Mouse (Mus musculus): ENCODE measurements at regions not wholly inside any gene's neighbourhood (a gene's known extent, or its start where the extent isn't known, plus 50 kb on each side); places are given as distances from the start of the nearest gene placed in this dataset.
A peak's percentile ranks its signal among the peaks of the same experiment; 100 is the strongest.

GRCm38 (mm10) chr8:73767233-73767632 is 413.9 kb upstream of the Large1 start:
- no peaks in the 10 kb centered on the region for H3K4me1 ChIP-seq (ENCODE audit: control insufficient read depth, insufficient read depth, low read length)
- H3K36me3 ChIP-seq (ENCODE audit: control insufficient read depth, insufficient read depth, low read length), result no peaks in the 10 kb centered on the region
- H3K9me3 ChIP-seq (ENCODE audit: control insufficient read depth, low read length), result no peaks in the 10 kb centered on the region
- no peak overlapping the region for H3K9ac ChIP-seq (replicated peaks; ENCODE audit: low read length)
- DNase-seq, result peak; percentile 2
- H3K27ac ChIP-seq (replicated peaks; ENCODE audit: low read depth, low read length), result no peak overlapping the region
- no peak for ATAC-seq (ENCODE audit: low FRiP score, low TSS enrichment)
- WGBS, result 48% methylated on average over 2 of the region's 2 CpGs
- H3K4me2 ChIP-seq (ENCODE audit: low read length), result no peak overlapping the region
- H3K4me3 ChIP-seq (replicated peaks; ENCODE audit: low read depth, low read length), result no peak overlapping the region
- H3K27me3 ChIP-seq (ENCODE audit: control insufficient read depth, insufficient read depth, low read length), result no peaks in the 10 kb centered on the region

GRCm38 (mm10) chr8:73758771-73759170 is 405.4 kb upstream of the Large1 start:
- Histone ChIP-seq H3K27ac (replicated peaks; ENCODE audit: low read depth, low read length) (no peak overlapping the region), H3K4me2 (ENCODE audit: low read length) (no peak overlapping the region), H3K27me3 (ENCODE audit: control insufficient read depth, insufficient read depth, low read length) (no peaks in the 10 kb centered on the region), H3K9me3 (ENCODE audit: control insufficient read depth, low read length) (no peaks in the 10 kb centered on the region), H3K9ac (replicated peaks; ENCODE audit: low read length) (no peak overlapping the region), H3K4me3 (replicated peaks; ENCODE audit: low read depth, low read length) (no peak overlapping the region), H3K4me1 (ENCODE audit: control insufficient read depth, insufficient read depth, low read length) (no peaks in the 10 kb centered on the region), H3K36me3 (ENCODE audit: control insufficient read depth, insufficient read depth, low read length) (no peaks in the 10 kb centered on the region)
- ATAC-seq (ENCODE audit: low FRiP score, low TSS enrichment) (no peak), DNase-seq (no peak)
- WGBS, result 71% methylated on average over 1 of the region's 1 CpGs

GRCm38 (mm10) chr8:73750571-73750970 is 397.2 kb upstream of the Large1 start:
- no peaks in the 10 kb centered on the region for H3K9me3 ChIP-seq (ENCODE audit: control insufficient read depth, low read length)
- H3K4me2 ChIP-seq (ENCODE audit: low read length), result no peak overlapping the region
- no peak for ATAC-seq (ENCODE audit: low FRiP score, low TSS enrichment)
- DNase-seq, result no peak
- no peaks in the 10 kb centered on the region for H3K4me1 ChIP-seq (ENCODE audit: control insufficient read depth, insufficient read depth, low read length)
- H3K9ac ChIP-seq (replicated peaks; ENCODE audit: low read length), result no peak overlapping the region
- H3K27me3 ChIP-seq (ENCODE audit: control insufficient read depth, insufficient read depth, low read length), result no peaks in the 10 kb centered on the region
- H3K27ac ChIP-seq (replicated peaks; ENCODE audit: low read depth, low read length), result no peak overlapping the region
- no peak overlapping the region for H3K4me3 ChIP-seq (replicated peaks; ENCODE audit: low read depth, low read length)
- 87% methylated on average over 7 of the region's 7 CpGs for WGBS
- no peaks in the 10 kb centered on the region for H3K36me3 ChIP-seq (ENCODE audit: control insufficient read depth, insufficient read depth, low read length)

GRCm38 (mm10) chr8:73706857-73707256 is 353.5 kb upstream of the Large1 start:
- H3K4me3 ChIP-seq (replicated peaks; ENCODE audit: low read depth, low read length), result no peak overlapping the region
- no peak overlapping the region for H3K9ac ChIP-seq (replicated peaks; ENCODE audit: low read length)
- H3K27me3 ChIP-seq (ENCODE audit: control insufficient read depth, insufficient read depth, low read length), result no peaks in the 10 kb centered on the region
- H3K4me1 ChIP-seq (ENCODE audit: control insufficient read depth, insufficient read depth, low read length), result no peaks in the 10 kb centered on the region
- no peak overlapping the region for H3K4me2 ChIP-seq (ENCODE audit: low read length)
- DNase-seq, result no peak
- no peaks in the 10 kb centered on the region for H3K9me3 ChIP-seq (ENCODE audit: control insufficient read depth, low read length)
- no peak overlapping the region for H3K27ac ChIP-seq (replicated peaks; ENCODE audit: low read depth, low read length)
- H3K36me3 ChIP-seq (ENCODE audit: control insufficient read depth, insufficient read depth, low read length), result no peaks in the 10 kb centered on the region
- no peak for ATAC-seq (ENCODE audit: low FRiP score, low TSS enrichment)

Measured in midbrain, embryonic 14.5 days (tissue).